Mouse (Mus musculus) heart, embryonic 14.5 days (tissue): ENCODE results near the gene Tenm2. TPM values are rescaled to one million over a fixed set of nuclear protein-coding genes. Genes with fewer than 3 reads are reported as not detected.

Source experiments
- ATAC-seq: fragments of 200-750 bp; cut with Nextera tagmentation; 2 replicates; pipeline ENCODE4 v1.8.0; 2017; ENCODE audit warnings: low read depth, moderate TSS enrichment; ENCODE audit not compliant: insufficient number of reproducible peaks, insufficient read depth, low FRiP score
- H3K27ac ChIP-seq, 2 experiments: fragments of 200-500 bp in 1 of 2; fragments of 300-500 bp in 1 of 2; sonication (generic) in 1 of 2; replicated peaks in 1 of 2; 2 replicates each; pipeline ENCODE4 v1.5.1; 2012 to 2014; ENCODE audit warnings: low read depth in 2 of 2, low read length in 2 of 2, control low read depth in 1 of 2, mild to moderate bottlenecking in 1 of 2, mixed read lengths in 1 of 2; ENCODE audit not compliant: control insufficient read depth in 1 of 2, insufficient read depth in 1 of 2
- H3K27me3 ChIP-seq: fragments of 300-500 bp; sonication (generic); 2 replicates; pipeline ENCODE4 v1.6.1; 2014; ENCODE audit warnings: mild to moderate bottlenecking, low read length, control low read depth; ENCODE audit not compliant: control insufficient read depth, insufficient read depth
- H3K36me3 ChIP-seq: fragments of 300-500 bp; sonication (generic); 2 replicates; pipeline ENCODE4 v1.6.1; 2014; ENCODE audit warnings: mild to moderate bottlenecking, control low read depth, low read length, mixed read lengths; ENCODE audit not compliant: control insufficient read depth, insufficient read depth
- H3K4me1 ChIP-seq, 2 experiments: fragments of 200-500 bp in 1 of 2; fragments of 300-500 bp in 1 of 2; sonication (generic) in 1 of 2; 2 replicates each; pipeline ENCODE4 v1.6.1; 2012 to 2014; ENCODE audit warnings: low read length in 2 of 2, control low read depth in 1 of 2, mixed read lengths in 1 of 2; ENCODE audit not compliant: control insufficient read depth in 2 of 2, insufficient read depth in 2 of 2
- H3K4me2 ChIP-seq: fragments of 300-500 bp; sonication (generic); 2 replicates; pipeline ENCODE4 v1.6.1; 2014; ENCODE audit warnings: mild to moderate bottlenecking, low read length
- H3K4me3 ChIP-seq, 2 experiments: fragments of 200-500 bp in 1 of 2; fragments of 300-500 bp in 1 of 2; sonication (generic) in 1 of 2; 2 replicates each; pipeline ENCODE4 v1.5.1; 2012 to 2014; ENCODE audit warnings: low read length in 2 of 2, mild to moderate bottlenecking in 2 of 2, control low read depth in 1 of 2, low read depth in 1 of 2, moderate library complexity in 1 of 2; ENCODE audit not compliant: control insufficient read depth in 1 of 2, insufficient read depth in 1 of 2
- H3K9ac ChIP-seq: fragments of 300-500 bp; sonication (generic); 2 replicates; pipeline ENCODE4 v1.6.1; 2014; ENCODE audit warnings: mild to moderate bottlenecking, low read length
- H3K9me3 ChIP-seq: fragments of 300-500 bp; sonication (generic); 2 replicates; pipeline ENCODE4 v1.6.1; 2016; ENCODE audit warnings: low read length, control low read depth; ENCODE audit not compliant: control insufficient read depth
- WGBS: fragments of 180-500 bp; shearing (Covaris S2); extraction: QIAGEN DNeasy Blood & Tissue Kit; methylation state at CpG from one replicate; pipeline ENCODE4 v1.1.7; 2014; 5-methylcytosine and 5-hydroxymethylcytosine counted together
- polyA plus RNA-seq: library from polyadenylated mRNA; unstranded; fragments of >200 nt; fragmentation: Nextera tagmentation; extraction: Ambion mirVana; gene quantifications from 2 replicates; pipeline ENCODE4 v1.2.1, GENCODE M21; 2014

Gene Tenm2
- polyA plus RNA-seq, 1 experiment from 2014 or later: 0.96 TPM

- H3K4me1 ChIP-seq: no peaks in the 10 kb centered on the region
- no peak overlapping the region for H3K27ac ChIP-seq
- H3K9ac ChIP-seq: no peak overlapping the region
- no peak for ATAC-seq
- no peaks in the 10 kb centered on the region for H3K36me3 ChIP-seq
- no peaks in the 10 kb centered on the region for H3K9me3 ChIP-seq
- H3K4me3 ChIP-seq: no peak overlapping the region
- WGBS: 41% methylated on average over 3 of the region's 3 CpGs
- H3K27me3 ChIP-seq: no peaks in the 10 kb centered on the region
- H3K4me2 ChIP-seq: no peak overlapping the region
These were observed 344.7 kb downstream of the Tenm2 start for GRCm38 (mm10) chr11:36891106-36891505.

DNA sequence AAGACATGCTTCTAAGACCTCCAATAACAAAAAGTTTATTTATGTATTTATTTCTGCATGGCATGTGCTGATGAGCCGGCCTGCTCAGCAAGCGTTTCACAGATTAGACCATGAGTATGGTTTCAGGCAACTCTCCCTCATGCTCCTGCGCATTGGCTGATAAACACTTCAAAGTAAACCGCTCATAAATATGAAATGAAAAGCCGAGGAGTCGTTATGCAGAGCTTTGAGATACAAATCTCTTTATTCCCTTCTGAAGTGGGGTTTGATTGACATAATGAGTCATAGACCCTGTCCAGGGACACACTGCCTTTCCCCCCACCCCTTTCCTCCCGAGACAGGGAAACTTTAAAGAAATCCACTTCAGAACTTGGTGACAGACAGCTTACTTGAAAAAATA lies 348.3 kb downstream of the Tenm2 start:
- no peak for ATAC-seq
- no peaks in the 10 kb centered on the region for H3K36me3 ChIP-seq
- no peaks in the 10 kb centered on the region for H3K9me3 ChIP-seq
- H3K27ac ChIP-seq: no peak overlapping the region
- no peaks in the 10 kb centered on the region for H3K27me3 ChIP-seq
- H3K4me1 ChIP-seq: no peaks in the 10 kb centered on the region
- H3K9ac ChIP-seq: no peak overlapping the region
- H3K4me2 ChIP-seq: no peak overlapping the region
- WGBS: 51% methylated on average over 7 of the region's 7 CpGs
- no peak overlapping the region for H3K4me3 ChIP-seq

GRCm38 (mm10) chr11:36886147-36886546 lies 349.6 kb downstream of the Tenm2 start:
- WGBS: 89% methylated on average over 3 of the region's 3 CpGs
- H3K9me3 ChIP-seq: no peaks in the 10 kb centered on the region
- no peaks in the 10 kb centered on the region for H3K4me1 ChIP-seq
- no peaks in the 10 kb centered on the region for H3K36me3 ChIP-seq
- no peak overlapping the region for H3K9ac ChIP-seq
- ATAC-seq: no peak
- H3K27me3 ChIP-seq: no peaks in the 10 kb centered on the region
- H3K4me3 ChIP-seq: no peak overlapping the region
- no peak overlapping the region for H3K4me2 ChIP-seq
- no peak overlapping the region for H3K27ac ChIP-seq

GRCm38 (mm10) chr11:36872961-36873360 lies 362.8 kb downstream of the Tenm2 start:
- Histone ChIP-seq H3K27me3 (no peaks in the 10 kb centered on the region), H3K9ac (no peak overlapping the region), H3K4me1 (0 out of 4 replicates have a peak, but pooled peaks cover 0 to 4% of the 10 kb centered on the region in 2 experiments), H3K9me3 (no peaks in the 10 kb centered on the region), H3K36me3 (no peaks in the 10 kb centered on the region), H3K27ac (no peak overlapping the region), H3K4me3 (no peak overlapping the region), H3K4me2 (no peak overlapping the region)
- no peak for ATAC-seq
- WGBS: 59% methylated on average over 4 of the region's 4 CpGs

- Histone ChIP-seq H3K4me1 (0 out of 4 replicates have a peak, but pooled peaks cover 0 to 4% of the 10 kb centered on the region in 2 experiments), H3K4me3 (no peak overlapping the region), H3K36me3 (no peaks in the 10 kb centered on the region), H3K27ac (no peak overlapping the region), H3K4me2 (no peak overlapping the region), H3K9me3 (no peaks in the 10 kb centered on the region), H3K9ac (no peak overlapping the region), H3K27me3 (no peaks in the 10 kb centered on the region)
- 59% methylated on average over 5 of the region's 5 CpGs for WGBS
- ATAC-seq: no peak
These were observed 365.2 kb downstream of the Tenm2 start for GRCm38 (mm10) chr11:36870548-36870947.

- no peaks in the 10 kb centered on the region for H3K4me1 ChIP-seq
- no peak overlapping the region for H3K27ac ChIP-seq
- H3K4me3 ChIP-seq: no peak overlapping the region
- WGBS: 4% methylated on average over 3 of the region's 3 CpGs
- H3K36me3 ChIP-seq: no peaks in the 10 kb centered on the region
- no peaks in the 10 kb centered on the region for H3K9me3 ChIP-seq
- no peaks in the 10 kb centered on the region for H3K27me3 ChIP-seq
- ATAC-seq: no peak
- no peak overlapping the region for H3K4me2 ChIP-seq
- no peak overlapping the region for H3K9ac ChIP-seq
These were observed 384.1 kb downstream of the Tenm2 start for GRCm38 (mm10) chr11:36851690-36852089.

GRCm38 (mm10) chr11:36847451-36847850 lies 388.3 kb downstream of the Tenm2 start:
- no peak for ATAC-seq
- 86% methylated on average over 6 of the region's 6 CpGs for WGBS
- no peaks in the 10 kb centered on the region for H3K27me3 ChIP-seq
- no peak overlapping the region for H3K27ac ChIP-seq
- no peaks in the 10 kb centered on the region for H3K36me3 ChIP-seq
- H3K4me2 ChIP-seq: no peak overlapping the region
- H3K4me1 ChIP-seq: no peaks in the 10 kb centered on the region
- H3K4me3 ChIP-seq: no peak overlapping the region
- no peaks in the 10 kb centered on the region for H3K9me3 ChIP-seq
- no peak overlapping the region for H3K9ac ChIP-seq

DNA sequence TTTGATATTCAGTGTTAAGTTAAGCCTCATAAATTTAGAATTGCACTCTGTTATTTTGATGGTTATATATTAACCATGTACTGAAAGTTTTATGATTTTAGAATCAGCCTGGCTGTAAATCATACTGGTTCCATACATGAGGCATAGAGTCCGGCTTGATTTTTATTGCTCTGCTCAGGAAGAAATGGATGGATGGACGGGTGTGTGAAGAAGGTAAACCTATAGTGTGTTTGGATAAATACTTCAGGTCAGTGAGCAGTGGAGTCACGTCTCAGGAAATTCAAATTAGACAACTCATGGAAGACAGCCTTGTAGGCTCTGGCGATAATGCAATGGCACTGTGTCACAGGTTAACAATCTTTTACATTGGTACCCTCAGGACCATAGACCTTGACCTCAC lies 402.9 kb downstream of the Tenm2 start:
- no peaks in the 10 kb centered on the region for H3K27me3 ChIP-seq
- H3K4me2 ChIP-seq: no peak overlapping the region
- no peak overlapping the region for H3K9ac ChIP-seq
- H3K4me1 ChIP-seq: no peaks in the 10 kb centered on the region
- H3K27ac ChIP-seq: no peak overlapping the region
- ATAC-seq: no peak
- no peaks in the 10 kb centered on the region for H3K9me3 ChIP-seq
- H3K36me3 ChIP-seq: no peaks in the 10 kb centered on the region
- no peak overlapping the region for H3K4me3 ChIP-seq
- WGBS: 80% methylated on average over 4 of the region's 4 CpGs
